Mouse (Mus musculus): ENCODE results near the gene Ctsd. TPM values are rescaled to one million over a fixed set of nuclear protein-coding genes. Genes with fewer than 3 reads are reported as not detected.
"Not testable (repeated sequence)": the region's sequence is repeated elsewhere in the genome, so short reads cannot be mapped to it uniquely, and the experiment has no call there.

Gene Ctsd
- total RNA-seq, 2 experiments from 2014 or later: 265 to 273 TPM

- DNase-seq (ENCODE audit: low spot score in 2 of 2): no peak
These were observed 46.1 kb downstream of the Ctsd start for GRCm38 (mm10) chr7:142341564-142342246.

DNA sequence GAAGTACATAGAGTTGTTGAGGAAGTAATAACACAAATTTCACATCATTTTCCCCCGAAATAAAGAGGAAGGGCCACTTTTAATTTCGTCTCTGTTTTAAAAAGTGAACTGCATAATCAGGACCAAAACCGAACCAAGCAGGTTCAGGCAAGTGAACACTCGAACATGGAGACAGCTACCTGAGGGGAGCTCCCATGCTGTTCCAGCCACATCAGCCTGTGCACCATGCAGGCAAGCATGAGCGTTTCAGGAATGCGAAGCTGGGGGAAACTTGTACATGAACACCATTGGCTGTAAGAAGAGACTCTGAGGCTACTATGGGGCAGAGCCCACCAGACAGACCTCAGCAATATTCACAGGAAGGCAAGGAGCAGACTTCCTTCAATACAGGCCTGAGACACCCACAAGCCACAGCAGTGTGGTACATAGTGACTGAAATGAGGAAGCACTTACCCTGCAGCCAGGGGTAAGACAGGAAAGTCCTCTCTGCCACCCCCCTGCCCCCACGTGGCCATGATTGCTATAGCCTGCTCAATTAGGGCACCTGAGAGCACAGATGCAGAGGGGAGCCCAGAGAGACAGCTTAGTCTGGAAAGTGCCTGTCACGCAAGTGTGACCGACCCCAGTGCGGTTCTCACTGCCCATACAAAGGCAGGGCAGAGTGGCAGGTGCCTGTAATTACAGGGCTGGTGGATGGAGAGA, 47.4 kb downstream of the Ctsd start:
- DNase-seq (ENCODE audit: low spot score in 2 of 2): no peak

DNA sequence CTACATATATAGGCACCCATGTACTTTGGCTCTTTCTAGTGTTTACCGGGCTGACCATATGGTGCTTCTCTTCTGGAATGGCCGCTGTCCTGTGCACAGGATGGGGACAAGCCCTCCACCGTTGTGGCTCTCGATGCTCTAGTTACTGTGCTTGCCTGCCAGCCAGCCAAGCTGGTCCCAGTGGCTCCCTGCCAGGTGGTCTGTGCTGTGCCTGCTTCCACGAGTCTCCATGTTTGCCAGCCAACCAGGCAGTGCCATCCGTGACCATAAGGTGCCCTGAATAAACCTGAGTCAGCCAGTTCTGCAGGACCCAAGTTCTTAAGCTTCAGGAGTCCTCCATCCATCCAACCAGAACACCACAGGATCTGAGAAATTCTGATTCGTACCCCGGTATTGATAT, 52.7 kb downstream of the Ctsd start:
- DNase-seq (ENCODE audit: low spot score in 2 of 2): no peak

DNA sequence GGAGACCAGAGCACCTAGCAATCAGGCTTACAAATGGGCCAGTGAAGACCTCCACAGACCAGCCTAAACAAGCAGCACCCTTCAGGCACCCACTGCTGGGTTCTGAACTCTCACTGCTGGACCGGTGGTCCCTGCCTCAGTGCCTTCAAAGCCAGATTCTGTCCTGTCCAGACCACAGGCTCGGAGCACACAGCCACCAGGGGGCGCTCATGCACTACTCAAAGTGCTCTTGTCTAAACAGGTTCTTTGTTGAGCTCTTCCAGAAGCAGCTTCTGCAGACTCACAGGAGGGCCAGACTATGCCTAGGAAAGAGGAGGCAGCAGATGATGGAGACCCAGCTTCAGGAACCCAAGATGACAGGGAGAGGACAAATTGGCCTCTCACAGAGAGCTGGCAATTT, 53.6 kb downstream of the Ctsd start:
- peak; percentile 89 to 90 for DNase-seq (ENCODE audit: low spot score in 2 of 2)

- not testable (repeated sequence) for DNase-seq (ENCODE audit: low spot score in 2 of 2)
These were observed 55.1 kb downstream of the Ctsd start for GRCm38 (mm10) chr7:142332741-142333140.

- no peak for DNase-seq (ENCODE audit: low spot score in 2 of 2)
These were observed 56.6 kb downstream of the Ctsd start for GRCm38 (mm10) chr7:142331281-142331680.

DNA sequence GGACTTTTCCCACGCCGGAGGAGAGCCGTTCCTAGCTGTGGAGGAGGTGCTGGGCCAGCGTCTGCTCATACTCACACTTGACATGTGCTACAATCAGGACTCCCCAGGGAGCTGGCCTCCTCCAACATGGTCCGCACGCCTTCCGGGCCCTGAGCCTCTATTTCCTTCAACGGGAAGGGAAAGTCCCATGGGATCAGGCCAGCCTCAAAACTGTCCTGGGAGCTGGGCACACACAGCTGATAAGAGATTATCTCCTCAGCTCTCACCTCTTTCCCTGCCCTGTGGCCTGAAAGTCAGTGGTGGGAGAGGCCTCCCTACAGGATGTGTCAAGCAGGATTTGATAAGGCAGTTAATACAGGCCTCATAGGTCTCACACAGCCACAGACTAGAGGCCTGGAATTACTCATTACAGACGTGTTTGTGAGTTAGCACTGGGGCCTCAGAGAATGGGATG, 57.5 kb downstream of the Ctsd start:
- DNase-seq (ENCODE audit: low spot score in 2 of 2): no peak

DNA sequence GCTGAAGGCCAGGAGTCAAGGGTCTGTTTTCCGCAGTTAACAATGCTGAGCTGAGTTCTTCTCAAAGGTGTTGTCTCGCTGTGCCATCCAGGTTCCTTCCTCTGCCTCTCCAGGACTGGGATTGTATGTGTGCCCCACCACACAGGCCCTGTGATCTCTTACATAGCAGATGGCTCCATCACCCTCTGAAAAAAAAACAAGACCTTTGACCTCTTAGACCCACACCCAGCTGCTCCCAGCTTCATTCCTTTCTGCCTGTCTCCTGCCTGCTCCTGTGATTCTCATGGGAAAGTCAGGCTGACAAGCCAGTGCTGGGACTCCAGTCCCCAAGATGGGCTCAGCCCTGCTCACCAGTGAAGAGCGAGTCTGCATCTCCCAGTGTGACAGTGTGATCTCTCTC, 59.3 kb downstream of the Ctsd start:
- no peak for DNase-seq (ENCODE audit: low spot score in 2 of 2)

- no peak for DNase-seq (ENCODE audit: low spot score in 2 of 2)
These were observed 61.0 kb downstream of the Ctsd start for GRCm38 (mm10) chr7:142326714-142327445.

Other genes with a start within 250 kb of the Ctsd start
- not detected for gene Gm45337, start 243.4 kb downstream of the Ctsd start, total RNA-seq (2021)
- not detected for gene Gm29735, start 230.9 kb downstream of the Ctsd start, total RNA-seq (2021)
- gene Gm4553, start 222.3 kb downstream of the Ctsd start, total RNA-seq (2021): not detected
- gene Krtap5-2, start 212.0 kb downstream of the Ctsd start, total RNA-seq (2021): not detected
- not detected for gene Gm10153, start 197.6 kb downstream of the Ctsd start, total RNA-seq (2021)
- not detected for gene Krtap5-3, start 186.7 kb downstream of the Ctsd start, total RNA-seq (2021)
- gene Gm7579, start 176.2 kb downstream of the Ctsd start, total RNA-seq (2021): not detected
- not detected for gene Krtap5-5, start 158.1 kb downstream of the Ctsd start, total RNA-seq (2021)
- gene Gm40460, start 147.0 kb downstream of the Ctsd start, total RNA-seq (2021): not detected
- gene Gm2431, start 129.7 kb downstream of the Ctsd start, total RNA-seq (2021): not detected
- not detected for gene Gm4559, start 113.7 kb downstream of the Ctsd start, total RNA-seq (2021)
- gene Krtap5-1, start 90.9 kb downstream of the Ctsd start, total RNA-seq (2021): not detected
- not detected for gene Krtap5-4, start 84.5 kb downstream of the Ctsd start, total RNA-seq (2021)
- gene Ifitm10, start 14.3 kb downstream of the Ctsd start, total RNA-seq (2021): 1 to 10 TPM in 1 of 2 experiments, not detected in 1; 1.1 TPM
- 1 to 10 TPM in 1 of 2 experiments, not detected in 1; 1.3 TPM for gene Gm49369, start 5.4 kb downstream of the Ctsd start, total RNA-seq (2021)
- not detected for gene Syt8, start 46.8 kb upstream of the Ctsd start, total RNA-seq (2021)
- 1,000 to 10,000 TPM; 7,757 to 8,026 TPM for gene Tnni2, start 53.8 kb upstream of the Ctsd start, total RNA-seq (2021)
- 10 to 100 TPM; 26.3 to 28.7 TPM for gene Lsp1, start 72.8 kb upstream of the Ctsd start, total RNA-seq (2021)
- gene Tnnt3, start 110.8 kb upstream of the Ctsd start, total RNA-seq (2021): over 10,000 TPM in 1 of 2 experiments, 1,000 to 10,000 TPM in 1; 9,881 to 10,830 TPM
- 1 to 10 TPM; 6.3 to 9.4 TPM for gene Mrpl23, start 144.6 kb upstream of the Ctsd start, total RNA-seq (2021)

Data from gastrocnemius, postnatal 4 days (tissue).